Mouse (Mus musculus) retina, postnatal 1 day (tissue): ENCODE data around the gene Usp20.

Source experiments
- DNase-seq: peaks from one replicate; pipeline ENCODE4 v3.0.0-alpha.2; 2012

Usp20 gene

GRCm38 (mm10) chr2:30990221-30990620, 8.1 kb downstream of the Usp20 start:
- no peak for DNase-seq

GRCm38 (mm10) chr2:30994853-30995252, 12.8 kb downstream of the Usp20 start:
- DNase-seq = no peak

GRCm38 (mm10) chr2:30995432-30995996, 13.4 kb downstream of the Usp20 start:
- no peak for DNase-seq

- no peak for DNase-seq
Measured at GRCm38 (mm10) chr2:30998443-30999260, 16.6 kb downstream of the Usp20 start.

GRCm38 (mm10) chr2:31002857-31003256, 20.8 kb downstream of the Usp20 start:
- no peak for DNase-seq

- no peak for DNase-seq
Measured at GRCm38 (mm10) chr2:31005453-31005852, 23.4 kb downstream of the Usp20 start.

GRCm38 (mm10) chr2:31006434-31006833, 24.4 kb downstream of the Usp20 start:
- no peak for DNase-seq

GRCm38 (mm10) chr2:31007208-31007607, 25.1 kb downstream of the Usp20 start:
- DNase-seq = no peak

GRCm38 (mm10) chr2:31013371-31014120, 31.5 kb downstream of the Usp20 start:
- DNase-seq = no peak

GRCm38 (mm10) chr2:31017625-31018317, 35.7 kb downstream of the Usp20 start:
- no peak for DNase-seq

- no peak for DNase-seq
Measured at GRCm38 (mm10) chr2:31018519-31018918, 36.4 kb downstream of the Usp20 start.

GRCm38 (mm10) chr2:31019011-31019410, 36.9 kb downstream of the Usp20 start:
- DNase-seq = no peak

- no peak for DNase-seq
Measured at GRCm38 (mm10) chr2:31020202-31020601, 38.1 kb downstream of the Usp20 start.

GRCm38 (mm10) chr2:31023940-31024339, 41.9 kb downstream of the Usp20 start:
- DNase-seq = no peak

- peak; percentile 74 for DNase-seq
Measured at GRCm38 (mm10) chr2:31024618-31025370, 42.7 kb downstream of the Usp20 start.

- peak; percentile 6 for DNase-seq
Measured at GRCm38 (mm10) chr2:31025458-31025857, 43.4 kb downstream of the Usp20 start.

- no peak for DNase-seq
Measured at GRCm38 (mm10) chr2:31026642-31027041, 44.6 kb downstream of the Usp20 start.

GRCm38 (mm10) chr2:31031972-31032371, 49.9 kb downstream of the Usp20 start:
- no peak for DNase-seq

- no peak for DNase-seq
Measured at GRCm38 (mm10) chr2:31036811-31037210, 54.7 kb downstream of the Usp20 start.

GRCm38 (mm10) chr2:31040043-31040442, 58.0 kb downstream of the Usp20 start:
- DNase-seq = no peak

GRCm38 (mm10) chr2:31040487-31040886, 58.4 kb downstream of the Usp20 start:
- DNase-seq = no peak

GRCm38 (mm10) chr2:31041386-31041785, 59.3 kb downstream of the Usp20 start:
- no peak for DNase-seq
